Mouse (Mus musculus) splenic B cell, adult 2 months (primary cell): Measurements from ENCODE around the gene Ism2.

ENCODE experiments used
- DNase-seq: peaks from one replicate; pipeline ENCODE4 v3.0.0-alpha.2; 2011; ENCODE audit warnings: low read depth, low spot score
- H3K27me3 ChIP-seq: 2 replicates; pipeline ENCODE4 v1.6.1; 2012; ENCODE audit warnings: mild to moderate bottlenecking, low read length, moderate library complexity, mixed read lengths; ENCODE audit not compliant: control insufficient read depth, poor library complexity, insufficient read depth, severe bottlenecking
- H3K36me3 ChIP-seq: 2 replicates; pipeline ENCODE4 v1.6.1; 2012; ENCODE audit warnings: mild to moderate bottlenecking, low read length, moderate library complexity, mixed read lengths; ENCODE audit not compliant: control insufficient read depth, poor library complexity, insufficient read depth, severe bottlenecking

Ism2 gene

DNA sequence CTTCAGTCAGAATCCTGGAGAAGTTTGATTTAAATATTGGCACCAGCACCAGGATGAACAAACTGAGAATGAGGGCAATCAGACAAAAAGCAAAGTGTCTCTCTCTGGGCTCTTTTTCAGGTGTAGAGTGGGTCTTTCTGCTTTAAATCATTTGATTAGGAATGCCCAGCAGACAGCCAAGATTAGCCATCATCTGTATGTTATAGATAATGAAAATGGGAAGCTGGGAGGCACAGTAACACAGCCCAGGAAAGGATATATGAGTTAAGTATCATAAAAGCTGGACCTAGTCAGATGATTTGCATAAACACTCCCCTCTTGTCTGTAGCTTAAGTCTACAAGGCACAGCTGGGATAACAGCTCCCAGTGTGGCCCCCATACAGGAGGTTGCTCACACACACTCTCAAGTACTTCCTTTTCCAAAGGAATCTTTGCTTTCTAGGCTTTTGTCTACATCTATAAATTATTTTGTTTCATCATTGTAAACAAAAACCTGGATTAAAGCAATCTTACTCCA is 69.1 kb downstream of the Ism2 start:
- Histone ChIP-seq H3K27me3 (no peaks in the 10 kb centered on the region), H3K36me3 (no peaks in the 10 kb centered on the region)
- DNase-seq, result no peak

DNA sequence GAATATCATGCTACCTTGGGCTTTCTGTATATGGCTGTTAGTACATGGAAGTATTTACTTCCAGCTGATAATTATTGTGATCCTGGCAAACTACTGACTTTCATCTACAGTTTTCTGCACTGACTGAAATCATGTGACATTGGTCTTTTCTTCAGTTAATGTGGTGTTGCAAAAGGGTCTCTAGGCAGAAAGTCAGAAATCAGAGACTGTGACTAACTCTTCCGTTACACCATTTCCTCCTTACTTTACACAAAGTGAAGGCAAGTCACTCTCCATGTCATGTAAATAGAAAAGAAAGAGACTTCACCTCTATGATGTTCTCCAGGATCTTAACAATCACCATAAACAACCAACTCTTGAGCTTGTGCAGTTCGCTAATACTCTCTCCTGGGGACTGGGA is 69.9 kb downstream of the Ism2 start:
- Histone ChIP-seq H3K36me3 (no peaks in the 10 kb centered on the region), H3K27me3 (no peaks in the 10 kb centered on the region)
- no peak for DNase-seq
